Mouse (Mus musculus) retina, embryonic 14.5 days (tissue): ENCODE data around the gene Ank2.
A peak's percentile ranks its signal among the peaks of the same experiment; 100 is the strongest.
"Not testable (repeated sequence)": the region's sequence is repeated elsewhere in the genome, so short reads cannot be mapped to it uniquely, and the experiment has no call there.

Source experiments
- DNase-seq: peaks from one replicate; pipeline ENCODE4 v3.0.0-alpha.2; 2015; ENCODE audit warnings: low spot score

Gene Ank2

GRCm38 (mm10) chr3:127350602-127351362, 148.4 kb downstream of the Ank2 start:
- DNase-seq, result peak; percentile 91

GRCm38 (mm10) chr3:127348926-127349325, 150.2 kb downstream of the Ank2 start:
- DNase-seq, result no peak

GRCm38 (mm10) chr3:127345860-127346459, 153.2 kb downstream of the Ank2 start:
- no peak for DNase-seq

- DNase-seq, result peak; percentile 59
These were observed 157.8 kb downstream of the Ank2 start for GRCm38 (mm10) chr3:127341300-127341699.

GRCm38 (mm10) chr3:127334876-127335275, 164.3 kb downstream of the Ank2 start:
- DNase-seq, result no peak

GRCm38 (mm10) chr3:127331562-127331961, 167.6 kb downstream of the Ank2 start:
- no peak for DNase-seq

- DNase-seq, result no peak
These were observed 172.8 kb downstream of the Ank2 start for GRCm38 (mm10) chr3:127326355-127326754.

- peak; percentile 87 for DNase-seq
These were observed 176.3 kb downstream of the Ank2 start for GRCm38 (mm10) chr3:127322870-127323269.

GRCm38 (mm10) chr3:127321645-127322044, 177.5 kb downstream of the Ank2 start:
- DNase-seq, result no peak

- DNase-seq, result not testable (repeated sequence)
These were observed 178.1 kb downstream of the Ank2 start for GRCm38 (mm10) chr3:127321031-127321430.

GRCm38 (mm10) chr3:127320311-127320710, 178.8 kb downstream of the Ank2 start:
- DNase-seq, result no peak

GRCm38 (mm10) chr3:127317641-127318040, 181.5 kb downstream of the Ank2 start:
- DNase-seq, result peak; percentile 65

GRCm38 (mm10) chr3:127316717-127317116, 182.4 kb downstream of the Ank2 start:
- no peak for DNase-seq

GRCm38 (mm10) chr3:127311521-127311920, 187.6 kb downstream of the Ank2 start:
- peak; percentile 70 for DNase-seq

- DNase-seq, result peak; percentile 63
These were observed 189.1 kb downstream of the Ank2 start for GRCm38 (mm10) chr3:127310079-127310478.

GRCm38 (mm10) chr3:127303957-127304553, 195.1 kb downstream of the Ank2 start:
- peak; percentile 82 for DNase-seq

GRCm38 (mm10) chr3:127303041-127303440, 196.1 kb downstream of the Ank2 start:
- no peak for DNase-seq

GRCm38 (mm10) chr3:127300790-127301189, 198.4 kb downstream of the Ank2 start:
- no peak for DNase-seq

- no peak for DNase-seq
These were observed 203.2 kb downstream of the Ank2 start for GRCm38 (mm10) chr3:127295921-127296320.

- DNase-seq, result peak; percentile 60
These were observed 204.4 kb downstream of the Ank2 start for GRCm38 (mm10) chr3:127294610-127295349.

GRCm38 (mm10) chr3:127294079-127294478, 205.1 kb downstream of the Ank2 start:
- DNase-seq, result peak; percentile 87

- peak; percentile 68 for DNase-seq
These were observed 205.7 kb downstream of the Ank2 start for GRCm38 (mm10) chr3:127293479-127293874.
